Mouse (Mus musculus): ENCODE results near the gene Olfr521.
A peak's percentile ranks its signal among the peaks of the same experiment; 100 is the strongest.
"Not testable (repeated sequence)": the region's sequence is repeated elsewhere in the genome, so short reads cannot be mapped to it uniquely, and the experiment has no call there.

Olfr521 gene

DNA sequence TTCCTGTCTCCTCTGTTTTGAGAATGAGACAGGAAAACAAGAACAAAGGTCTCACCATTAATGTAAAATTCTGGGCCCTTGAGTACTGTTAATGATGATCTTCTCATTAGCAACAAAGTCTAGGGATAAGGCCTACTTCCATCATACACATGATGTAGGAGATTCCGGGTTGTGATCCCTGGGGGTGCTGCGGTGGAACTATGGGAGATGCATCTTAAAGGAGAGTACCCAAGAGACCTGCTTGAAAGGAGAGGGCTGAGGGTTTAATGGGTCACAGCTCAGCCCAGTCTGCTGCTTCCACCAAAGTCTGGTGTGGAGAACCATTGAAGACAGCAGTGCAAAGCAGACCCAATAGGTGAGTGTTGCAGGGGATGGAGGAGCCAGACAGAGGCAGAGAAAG, at the start of gene Olfr521:
Olfr521 (plus strand) TSS at position 301 of the 400 bp plus-strand sequence.
- DNase-seq = no peak

DNA sequence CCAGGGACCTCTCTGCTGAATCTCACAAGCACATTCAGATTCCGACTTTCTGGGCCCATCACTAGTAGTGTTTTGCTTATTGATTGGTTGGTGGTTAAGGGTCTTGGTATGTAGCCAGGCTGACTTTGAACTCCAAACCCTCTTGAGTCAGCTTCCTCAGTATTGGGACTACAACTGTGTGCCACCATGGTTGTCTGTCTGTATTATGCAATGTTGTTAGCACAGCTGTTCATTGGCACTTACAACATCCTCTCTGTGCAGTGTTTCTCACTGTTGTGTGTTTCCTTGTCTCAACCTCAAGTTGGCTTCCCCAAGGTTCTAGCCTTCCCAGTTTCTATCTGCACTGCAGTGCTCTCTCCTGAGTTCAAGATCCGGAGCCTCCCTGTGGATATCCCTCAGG, 46.8 kb upstream of the Olfr521 start:
- DNase-seq = no peak

DNA sequence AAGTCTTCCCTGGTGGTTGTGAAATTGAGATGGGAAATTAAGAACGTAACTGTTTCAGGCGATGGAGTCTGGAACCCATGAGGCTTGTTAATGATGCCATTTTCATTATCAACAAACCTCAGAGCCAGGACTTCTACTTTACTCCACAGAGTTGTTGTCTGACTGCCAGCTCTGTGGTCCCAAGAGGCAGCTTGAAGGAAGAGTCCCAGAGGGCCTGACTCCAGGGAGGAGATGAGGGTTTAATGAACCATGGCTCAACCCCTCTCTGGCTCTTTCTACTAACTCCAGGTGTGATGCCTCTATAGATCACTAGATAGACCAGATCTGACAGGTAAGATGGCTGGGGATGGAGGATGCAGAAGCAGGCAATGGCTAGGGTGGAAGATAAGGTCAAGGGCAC, 33.3 kb upstream of the Olfr521 start, which contains the start of gene Olfr520:
Olfr520 (plus strand) TSS at position 301 of the 400 bp plus-strand sequence.
- peak; percentile 5 for DNase-seq

DNA sequence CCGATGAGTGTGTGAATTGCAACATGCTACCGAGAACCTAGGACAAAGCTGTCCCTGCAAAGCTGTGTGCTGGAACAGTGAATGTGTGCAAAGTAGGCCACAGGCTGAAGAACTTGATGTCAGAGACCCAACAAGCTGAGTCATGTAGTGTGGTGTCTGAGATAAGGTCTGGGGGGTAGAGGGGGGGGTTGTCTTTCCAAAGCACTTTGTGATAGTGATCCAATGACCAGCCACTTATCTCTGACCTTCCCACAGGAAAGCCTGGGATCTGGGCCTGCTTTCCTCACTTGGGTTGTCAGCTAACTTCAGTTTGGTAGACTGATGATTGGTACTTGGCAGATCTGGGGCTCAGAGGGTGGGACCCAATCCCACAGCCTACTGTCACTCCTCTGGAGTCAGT, 28.7 kb upstream of the Olfr521 start:
- no peak for DNase-seq

DNA sequence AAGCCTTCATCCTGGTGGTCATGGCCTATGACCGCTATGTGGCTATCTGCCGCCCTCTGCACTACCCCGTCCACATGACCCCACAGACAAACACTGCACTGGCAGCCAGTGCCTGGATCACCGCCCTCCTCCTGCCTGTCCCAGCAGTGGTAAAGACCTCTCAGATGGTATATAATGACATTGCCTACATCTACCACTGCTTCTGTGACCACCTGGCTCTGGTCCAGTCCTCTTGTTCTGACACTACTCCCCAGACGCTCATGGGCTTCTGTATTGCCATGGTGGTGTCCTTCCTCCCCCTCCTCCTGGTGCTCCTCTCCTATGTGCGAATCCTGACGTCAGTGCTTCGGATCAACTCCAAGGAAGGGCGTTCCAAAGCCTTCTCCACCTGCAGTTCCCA, 27.8 kb upstream of the Olfr521 start:
- not testable (repeated sequence) for DNase-seq

DNA sequence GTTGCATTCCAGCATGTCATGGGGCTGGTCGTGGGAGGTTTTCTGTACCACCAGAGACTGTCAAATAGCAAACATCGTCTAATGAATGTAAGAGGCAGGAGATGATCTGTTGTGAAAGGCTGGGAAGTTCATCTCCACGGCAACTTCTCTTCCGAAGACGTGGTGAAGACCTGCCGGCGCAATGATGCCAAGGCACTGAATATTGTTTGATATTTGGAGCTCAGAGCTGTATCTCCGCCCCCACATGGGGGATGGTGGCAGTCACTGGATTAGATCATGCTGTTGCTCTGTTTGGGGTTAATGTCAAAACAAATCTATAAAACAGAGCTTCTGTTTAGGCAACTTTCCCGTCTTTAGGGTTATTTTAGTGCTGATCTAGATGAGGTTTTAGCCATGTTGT, 24.0 kb upstream of the Olfr521 start:
- no peak for DNase-seq

DNA sequence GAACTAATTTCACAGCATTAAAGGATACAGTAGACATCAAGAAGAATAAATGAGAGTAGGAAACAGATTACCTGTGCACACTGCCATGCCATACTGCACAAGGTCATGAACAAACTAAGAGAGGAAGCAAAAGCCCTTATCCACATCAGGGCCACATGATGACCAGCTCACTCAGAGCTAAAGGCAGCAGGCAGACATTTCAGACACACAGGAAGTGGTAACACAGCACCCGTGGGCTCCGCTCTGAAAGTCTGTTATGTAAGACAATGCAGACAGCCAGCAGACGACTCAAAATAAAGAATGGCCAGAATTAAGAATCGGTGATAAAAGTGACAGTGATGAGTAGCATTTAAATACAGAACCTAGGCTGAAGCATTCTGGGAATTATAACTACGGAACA, 18.1 kb downstream of the Olfr521 start:
- no peak for DNase-seq

DNA sequence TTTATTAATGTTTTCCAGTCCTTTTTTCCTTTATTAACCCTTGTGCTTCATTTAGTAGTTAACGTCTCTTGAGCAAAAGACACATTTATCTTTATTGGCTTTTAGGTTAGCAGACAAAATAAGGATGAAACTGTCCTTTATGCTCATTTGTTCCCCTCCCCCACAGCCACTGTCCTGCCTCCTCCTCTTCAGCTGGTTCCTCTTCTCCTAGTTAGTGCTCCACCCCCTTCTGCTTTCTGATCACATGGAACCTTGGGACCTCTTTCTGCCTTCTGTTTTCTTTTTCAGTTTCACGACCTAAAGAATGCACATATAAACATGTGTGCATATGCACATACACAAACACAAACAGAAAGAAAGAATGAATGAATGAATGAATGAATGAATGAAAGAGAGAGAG, 18.6 kb downstream of the Olfr521 start:
- no peak for DNase-seq

DNA sequence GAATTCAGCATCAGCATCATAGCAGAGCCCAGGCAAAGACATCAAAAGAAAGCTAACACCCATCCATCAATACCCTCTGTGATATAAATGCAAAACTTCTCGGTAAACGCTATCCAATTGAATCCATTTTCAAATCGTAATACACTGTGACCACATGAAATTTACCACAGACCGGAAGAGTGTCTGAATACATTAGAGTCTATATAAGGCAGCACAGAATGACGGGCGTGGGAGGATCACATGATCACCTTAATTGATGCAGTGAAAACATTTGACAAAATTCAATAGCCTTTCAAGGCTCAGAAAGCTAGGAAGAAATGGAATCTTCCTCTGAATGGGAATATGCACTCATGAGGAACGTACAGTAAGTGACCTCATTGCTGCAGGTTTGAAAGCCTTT, 20.1 kb downstream of the Olfr521 start:
- no peak for DNase-seq

DNA sequence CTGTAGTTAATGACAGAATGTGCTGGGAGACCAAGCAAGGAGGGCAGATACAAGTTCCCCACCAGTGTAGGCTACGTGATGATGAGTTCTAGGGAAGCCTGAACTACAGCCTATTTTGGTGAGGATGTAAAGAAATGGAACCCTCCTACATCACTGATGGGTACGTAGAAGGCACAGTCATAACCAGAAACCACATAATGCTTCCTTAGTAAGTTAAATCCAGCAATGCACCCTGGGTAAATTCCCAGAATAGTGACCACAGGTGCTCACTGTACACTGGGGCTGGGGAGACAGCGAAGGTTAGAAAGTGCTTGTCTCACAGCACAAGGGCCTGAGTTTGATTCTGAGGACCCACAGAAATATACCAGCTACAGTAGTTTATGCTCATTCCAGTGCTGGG, 22.2 kb downstream of the Olfr521 start:
- no peak for DNase-seq

DNA sequence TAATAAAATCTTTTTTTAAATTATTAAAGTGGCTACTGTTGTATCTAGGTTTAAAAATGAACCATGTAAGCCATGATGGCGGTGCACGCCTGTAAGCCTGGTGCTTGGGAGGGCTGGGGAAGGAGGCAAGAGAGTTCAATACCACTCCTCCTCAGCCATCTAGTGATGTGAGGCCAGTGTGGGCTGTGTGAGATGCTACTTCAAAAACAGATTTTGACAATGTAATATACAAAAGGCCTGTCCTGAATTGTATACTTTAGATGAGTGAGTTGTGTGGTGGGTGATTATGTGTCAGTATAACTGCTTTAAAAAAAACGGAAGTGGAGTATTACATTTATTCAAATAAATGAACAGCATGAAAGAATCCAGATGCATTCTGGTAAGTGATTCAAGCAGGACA, 23.5 kb downstream of the Olfr521 start:
- no peak for DNase-seq

DNA sequence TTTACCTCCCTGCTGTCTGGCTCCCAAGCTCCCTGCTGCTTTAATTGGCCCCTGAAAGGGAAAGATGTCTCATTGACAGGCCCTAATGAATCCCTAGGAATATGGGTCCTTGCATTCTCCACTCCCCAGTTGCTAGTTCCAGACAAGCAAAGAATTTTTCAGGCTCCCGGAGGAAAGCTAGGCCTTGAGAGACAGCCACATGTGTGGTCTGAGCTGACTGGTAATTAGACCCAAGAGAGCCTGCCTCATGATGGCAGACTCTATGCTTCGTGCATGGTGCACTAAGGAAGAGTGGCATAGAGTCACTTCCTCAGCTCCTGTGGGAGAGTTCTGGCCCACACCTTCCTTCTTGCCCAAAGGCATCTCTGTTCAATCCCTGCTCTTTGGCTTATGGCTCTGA, 24.6 kb downstream of the Olfr521 start:
- no peak for DNase-seq

DNA sequence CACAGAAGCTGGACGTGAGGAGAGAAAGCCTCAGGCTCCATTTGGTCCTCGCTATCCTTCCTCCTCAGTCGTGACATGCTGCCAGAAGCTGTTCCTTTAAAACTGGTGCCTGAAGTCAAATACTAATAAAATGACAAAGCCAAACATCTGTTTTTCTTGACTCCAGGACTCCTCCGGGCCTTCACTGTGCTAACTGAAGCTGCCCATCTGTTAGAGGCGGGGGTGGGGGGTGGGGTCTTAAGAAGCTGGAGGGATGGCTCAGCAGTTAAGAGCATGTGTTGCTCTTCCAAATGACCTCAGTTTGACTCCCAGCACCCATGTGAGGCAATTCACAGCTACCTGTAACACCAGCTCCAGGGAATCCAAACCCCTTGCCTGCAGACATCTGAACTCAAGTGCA, 25.3 kb downstream of the Olfr521 start:
- peak; percentile 37 for DNase-seq

DNA sequence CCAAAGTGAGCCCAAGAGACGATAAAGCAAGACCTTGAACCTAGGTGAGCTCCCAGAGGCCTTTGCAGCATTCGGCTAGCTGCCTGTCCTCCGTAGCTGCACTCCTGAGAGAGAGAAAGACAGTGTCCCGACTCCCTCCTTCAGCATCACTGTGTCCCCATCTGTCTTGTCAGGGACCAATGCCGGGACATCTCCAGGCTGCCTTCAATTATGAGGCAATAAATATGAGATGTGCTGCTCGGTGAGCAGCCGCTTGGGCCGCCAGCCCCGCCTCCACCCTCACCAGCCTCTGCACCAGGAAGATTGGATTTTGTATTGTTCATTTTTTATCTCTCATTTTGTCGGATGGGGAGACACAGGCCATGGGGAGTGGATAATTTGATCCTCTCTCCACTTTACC, 27.5 kb downstream of the Olfr521 start:
- no peak for DNase-seq

DNA sequence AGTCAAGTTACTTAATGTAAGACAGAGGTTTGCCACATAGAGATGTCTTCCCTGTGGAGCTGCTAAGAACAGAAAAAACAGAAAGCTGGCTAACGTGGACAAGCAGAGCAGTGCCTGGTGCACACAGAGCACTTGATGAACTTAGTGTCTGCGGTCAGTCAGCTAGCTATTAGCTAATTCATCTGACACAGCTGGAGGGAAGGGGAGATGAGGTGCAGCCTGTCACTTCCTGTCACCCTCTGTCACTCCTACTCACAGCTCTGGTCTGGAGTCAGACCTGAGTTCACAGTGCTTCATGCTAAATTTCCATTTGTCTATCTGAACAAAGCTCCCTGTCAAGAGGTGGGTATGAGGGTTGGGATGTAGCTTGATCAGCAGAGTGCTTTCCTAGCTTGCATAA, 30.8 kb downstream of the Olfr521 start:
- no peak for DNase-seq

DNA sequence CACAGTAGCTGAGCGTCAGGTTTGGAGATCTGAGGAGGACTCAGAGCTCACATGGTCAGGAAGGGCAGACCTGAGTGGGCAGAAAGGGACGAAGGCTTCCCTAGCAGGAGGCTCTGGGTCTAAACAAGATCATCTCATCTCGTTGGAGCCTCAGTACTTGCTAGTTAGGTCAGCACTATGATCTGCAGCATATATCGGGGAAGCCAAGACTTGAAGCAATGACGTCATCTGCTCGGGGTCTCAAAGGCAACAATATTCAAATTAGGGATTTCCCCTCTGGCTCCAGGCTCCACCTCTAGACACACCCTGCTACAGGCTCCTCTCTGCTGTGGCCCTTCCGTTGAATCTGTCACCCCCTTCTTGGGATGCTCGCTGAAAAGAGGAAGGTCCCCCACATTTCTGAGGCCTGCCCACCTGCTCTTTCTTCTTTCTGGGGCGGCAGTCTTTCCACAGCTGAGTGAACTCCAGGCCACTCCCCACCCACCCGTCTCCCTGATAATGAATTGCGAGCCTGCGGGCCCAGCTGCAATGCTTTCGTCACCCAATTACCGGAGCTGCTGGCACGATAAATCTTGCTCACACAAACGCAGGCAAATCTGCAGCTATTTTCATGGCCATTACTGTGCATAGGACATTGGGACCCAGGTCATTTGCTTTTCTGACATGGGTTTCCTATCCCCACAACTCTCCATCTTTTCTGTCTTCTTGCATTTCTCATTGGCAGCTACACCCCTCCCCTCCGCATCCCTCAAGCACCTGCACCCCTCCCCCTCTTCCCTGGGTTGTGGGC, 32.1 kb downstream of the Olfr521 start:
- peak; percentile 50 for DNase-seq

DNA sequence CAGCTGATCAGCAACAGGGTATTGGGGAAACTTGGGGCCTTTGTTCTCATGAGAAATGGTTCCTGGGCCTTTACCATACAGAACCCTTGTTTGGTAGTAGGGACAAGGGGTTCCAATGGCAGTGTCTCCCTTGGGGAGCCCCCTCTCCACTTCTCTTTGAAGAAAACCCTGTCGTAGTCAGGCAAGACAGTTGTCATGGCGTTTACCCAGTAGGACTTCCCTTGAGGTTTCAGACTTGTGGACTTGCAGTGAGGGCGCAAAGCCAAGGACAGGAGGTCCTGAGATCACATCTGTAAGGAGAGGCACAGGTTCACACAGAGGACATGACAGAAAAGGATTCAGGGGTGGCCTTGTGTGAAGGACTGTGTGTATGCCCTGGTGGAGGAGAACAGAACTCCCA, 33.2 kb downstream of the Olfr521 start:
- DNase-seq = no peak

DNA sequence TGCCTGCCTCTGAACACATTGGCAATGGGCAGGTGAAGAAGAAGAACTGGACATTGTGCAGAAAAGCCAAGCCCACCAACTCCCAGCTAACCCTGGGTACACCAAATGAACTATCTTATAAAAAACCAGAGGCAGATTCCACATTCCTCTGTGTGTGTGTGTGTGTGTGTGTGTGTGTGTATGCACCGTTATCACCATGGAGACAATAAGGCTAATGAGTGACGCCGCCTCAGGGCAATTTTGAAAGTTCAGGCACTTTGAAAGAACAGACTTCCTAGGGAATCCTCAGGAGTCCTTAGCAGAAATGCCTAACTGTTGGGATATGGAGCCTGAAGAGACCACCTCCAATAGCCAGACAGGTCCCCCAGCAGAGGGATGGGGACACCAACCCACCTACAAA, 34.0 kb downstream of the Olfr521 start:
- DNase-seq = no peak

DNA sequence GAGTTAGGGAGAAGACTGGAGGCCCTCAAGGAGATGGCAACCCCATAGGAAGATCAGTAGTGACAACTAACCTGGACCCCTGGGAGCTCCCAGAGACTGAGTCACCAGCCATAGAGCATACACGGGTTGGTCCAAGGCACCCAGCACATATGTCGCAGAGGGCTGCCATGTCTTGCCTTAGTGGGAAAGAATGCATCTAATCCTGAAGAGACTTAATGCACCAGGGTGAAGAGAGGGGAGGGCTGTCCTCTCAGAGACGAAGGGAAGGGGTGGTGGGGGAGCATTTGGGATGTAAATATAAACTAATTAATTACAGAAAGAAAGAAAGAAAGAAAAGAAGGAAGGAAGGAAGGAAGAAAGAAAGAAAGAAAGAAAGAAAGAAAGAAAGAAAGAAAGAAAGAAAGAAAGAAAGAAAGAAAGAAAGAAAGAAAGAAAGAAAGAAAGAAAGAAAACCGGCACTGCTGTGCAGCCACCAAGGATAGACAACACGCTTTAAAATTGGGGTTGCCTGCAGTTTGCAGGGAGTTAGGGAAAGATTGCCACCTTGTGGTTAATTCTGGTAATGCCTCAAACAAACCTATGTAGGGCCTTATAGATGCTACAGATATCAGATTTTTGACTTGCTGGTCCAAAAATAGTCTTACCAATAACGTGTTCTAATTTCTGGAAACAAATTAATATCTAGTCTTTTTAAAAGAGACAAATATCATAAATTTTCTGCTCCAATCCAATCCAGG, 34.8 kb downstream of the Olfr521 start:
- DNase-seq = peak; percentile 78

DNA sequence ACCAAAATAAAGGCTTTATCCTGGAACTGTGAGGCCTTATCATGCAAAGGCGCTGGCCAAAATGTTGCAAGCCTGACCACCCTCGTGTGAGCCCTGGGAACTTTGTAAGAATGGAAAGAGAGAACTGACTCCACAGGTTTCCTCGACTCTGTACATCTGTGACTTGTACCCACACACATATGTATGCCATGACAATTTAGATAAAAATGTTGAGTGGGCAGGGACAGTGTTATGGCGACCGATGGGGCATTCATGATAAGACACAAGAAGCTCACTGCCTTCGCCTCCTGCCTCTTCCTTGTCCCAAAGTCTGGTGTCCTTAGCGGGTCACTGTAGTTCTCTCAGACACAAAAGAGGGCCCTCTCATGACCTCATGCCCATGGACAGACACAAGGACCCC, 35.8 kb downstream of the Olfr521 start:
- DNase-seq = no peak

DNA sequence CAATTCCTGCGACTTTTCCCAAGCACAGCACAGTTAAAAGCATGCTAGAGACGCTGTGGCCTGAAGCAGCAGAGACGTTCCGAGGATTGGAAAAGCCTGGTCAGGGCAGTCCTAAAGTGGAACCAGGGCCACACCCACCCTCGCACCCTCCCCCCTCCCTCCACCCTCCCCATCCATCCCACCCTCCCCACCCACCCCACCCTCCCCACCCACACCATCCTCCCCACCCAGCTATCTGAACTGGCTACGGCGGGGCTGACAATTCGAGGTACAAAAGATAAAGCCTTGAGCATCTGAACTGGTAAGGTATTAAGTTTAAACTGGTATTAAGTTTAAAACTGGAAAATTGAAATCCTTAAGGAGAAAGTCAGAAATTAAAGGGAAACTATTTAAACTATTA, 40.2 kb downstream of the Olfr521 start:
- DNase-seq = no peak

DNA sequence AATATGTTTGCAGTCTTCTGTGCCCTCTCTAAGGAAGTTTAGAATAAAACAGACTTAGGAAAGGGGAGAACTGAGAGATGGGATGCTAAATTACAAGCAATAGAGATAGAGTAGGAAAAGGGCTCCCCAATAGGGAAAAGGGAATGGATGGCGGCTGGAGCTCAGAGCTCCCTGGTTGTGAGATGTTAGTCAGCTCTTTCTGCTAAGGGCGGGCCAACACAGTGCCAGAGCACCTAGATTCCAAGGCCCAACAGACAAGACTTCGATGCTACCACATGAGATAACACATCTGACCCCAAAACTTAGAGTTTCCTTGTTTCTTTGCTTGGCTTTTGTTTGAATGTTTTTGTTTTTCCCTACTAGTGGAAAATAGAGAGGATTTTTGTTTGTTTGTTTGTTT, 40.7 kb downstream of the Olfr521 start:
- not testable (repeated sequence) for DNase-seq

DNA sequence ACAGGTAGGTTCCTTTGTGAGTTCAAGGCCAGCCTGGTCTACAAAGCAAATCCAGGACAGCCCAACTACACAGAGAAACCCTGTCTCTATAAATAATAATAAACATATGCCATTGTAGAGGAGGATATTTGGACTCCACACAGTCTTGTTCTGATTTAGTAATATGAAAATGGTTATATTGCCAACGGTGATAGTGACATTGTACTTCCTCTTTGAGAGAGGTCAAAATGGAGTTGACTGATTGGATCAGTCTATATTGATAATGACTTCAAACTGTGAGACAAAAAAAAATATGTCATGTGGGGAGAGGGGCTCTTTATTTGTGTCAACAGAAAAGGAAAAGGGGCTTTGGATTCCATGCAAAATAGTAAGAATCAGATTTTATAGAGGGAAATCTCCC, 42.0 kb downstream of the Olfr521 start:
- DNase-seq = no peak

DNA sequence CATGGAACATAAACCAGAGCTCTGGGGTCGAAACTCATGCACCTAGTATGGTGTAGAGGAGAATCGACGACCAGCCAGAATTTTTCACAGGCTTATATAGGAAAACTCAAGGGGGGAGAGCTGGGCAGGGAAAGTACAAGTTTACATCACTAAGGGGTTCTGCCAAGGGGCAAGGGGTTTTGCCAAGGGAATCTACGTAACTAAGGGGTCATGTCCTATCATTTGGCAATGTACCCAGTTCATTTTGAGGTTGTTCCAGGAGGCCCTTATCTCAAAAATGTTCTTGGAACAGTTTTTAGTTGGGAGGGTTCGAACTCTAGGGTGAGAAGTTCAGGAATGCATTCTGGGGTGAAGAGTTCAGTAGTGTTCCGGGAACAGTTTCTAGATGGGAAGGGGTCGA, 43.7 kb downstream of the Olfr521 start:
- not testable (repeated sequence) for DNase-seq

Measured in kidney, postnatal 10 days (tissue).